In genomic region chr19:7056248-7057087, GRCm38 (mm10) we compare ENCODE assay signal across 8 mouse cellular contexts. TPM values are rescaled to one million over a fixed set of nuclear protein-coding genes. Genes with fewer than 3 reads are reported as not detected.
A peak's percentile ranks its signal among the peaks of the same experiment; 100 is the strongest.
DNase-seq lines count a peak whose midpoint lies in the region; ATAC-seq and TF ChIP-seq lines count a peak whose summit lies in the region.

Macrod1 (plus strand) TSS chr19:7056810.

- no peaks in the 10 kb centered on the region for H3K9me3 ChIP-seq in heart, embryonic 11.5 days (replicated peaks; ENCODE audit: control insufficient read depth, low read length)
- no peaks in the 10 kb centered on the region for H3K9me3 ChIP-seq in kidney, embryonic 16.5 days (ENCODE audit: low read length)
- H3K9me3 ChIP-seq in stomach, embryonic 15.5 days: no peaks in the 10 kb centered on the region

- peak within 1 kb of the TSS; percentile 100 for H3K4me2 ChIP-seq in heart, embryonic 11.5 days
- H3K4me2 ChIP-seq in kidney, embryonic 16.5 days (replicated peaks; ENCODE audit: low read depth, low read length): peak within 1 kb of the TSS; percentile 79
- H3K4me2 ChIP-seq in stomach, embryonic 15.5 days: peak within 1 kb of the TSS; percentile 100

- H3K79me3 ChIP-seq in C2C12 (ENCODE audit: low read depth): no peaks in the 10 kb centered on the region

- WGBS in heart, embryonic 11.5 days (ENCODE audit: insufficient replicate concordance): under 1% methylated on average over 65 of the region's 72 CpGs
- under 1% methylated on average over 72 of the region's 72 CpGs for WGBS in kidney, embryonic 16.5 days
- 1% methylated on average over 71 of the region's 72 CpGs for WGBS in stomach, embryonic 15.5 days

- H3K27ac ChIP-seq in heart, embryonic 11.5 days (ENCODE audit: low read depth, low read length): peak within 1 kb of the TSS; percentile 71; the same call in 1 of the 2 replicates
- H3K27ac ChIP-seq in kidney, embryonic 16.5 days (ENCODE audit: low read length): peak within 1 kb of the TSS; percentile 70
- H3K27ac ChIP-seq in stomach, embryonic 15.5 days: peak within 1 kb of the TSS; percentile 76

- H3K79me2 ChIP-seq in C2C12 (ENCODE audit: control insufficient read depth, insufficient read depth): no peaks in the 10 kb centered on the region

- no peaks in the 10 kb centered on the region for H3K36me3 ChIP-seq in C2C12 (ENCODE audit: control insufficient read depth, insufficient read depth)
- H3K36me3 ChIP-seq in heart, embryonic 11.5 days (ENCODE audit: control insufficient read depth, insufficient read depth, low read length): no peaks in the 10 kb centered on the region
- no peaks in the 10 kb centered on the region for H3K36me3 ChIP-seq in kidney, embryonic 16.5 days (ENCODE audit: insufficient read depth, low read length)
- no peaks in the 10 kb centered on the region for H3K36me3 ChIP-seq in stomach, embryonic 15.5 days

- peak within 1 kb of the TSS; percentile 75 for H3ac ChIP-seq in C2C12 (ENCODE audit: control insufficient read depth, insufficient read length, low read depth)

- H3K4me3 ChIP-seq in C2C12 (ENCODE audit: insufficient read depth, poor library complexity, severe bottlenecking): peak within 1 kb of the TSS; percentile 22
- peak within 1 kb of the TSS; percentile 64 for H3K4me3 ChIP-seq in heart, embryonic 11.5 days (ENCODE audit: low read depth, low read length)
- peak within 1 kb of the TSS; percentile 60 for H3K4me3 ChIP-seq in kidney, embryonic 16.5 days (ENCODE audit: low read length)
- H3K4me3 ChIP-seq in stomach, embryonic 15.5 days (replicated peaks): peak within 1 kb of the TSS; percentile 71

- peaks cover 18% of the 10 kb centered on the region for H3K4me1 ChIP-seq in heart, embryonic 11.5 days (ENCODE audit: control insufficient read depth, insufficient read depth, low read length)
- H3K4me1 ChIP-seq in kidney, embryonic 16.5 days (ENCODE audit: insufficient read depth, low read length): peaks cover 31% of the 10 kb centered on the region
- peaks cover 27% of the 10 kb centered on the region for H3K4me1 ChIP-seq in stomach, embryonic 15.5 days

- ATAC-seq in erythroblast, adult 5-6 weeks (replicated peaks; ENCODE audit: low FRiP score, poor library complexity, severe bottlenecking): peak; percentile 68
- ATAC-seq in heart, embryonic 11.5 days (replicated peaks; ENCODE audit: insufficient number of reproducible peaks, low FRiP score, low TSS enrichment): peak; percentile 64
- peak; percentile 62 for ATAC-seq in kidney, embryonic 16.5 days (ENCODE audit: low FRiP score, low TSS enrichment)
- ATAC-seq in stomach, embryonic 15.5 days (ENCODE audit: insufficient read depth, low FRiP score, low read depth): peak; percentile 72

- H3K27me3 ChIP-seq in C2C12 (ENCODE audit: control insufficient read depth, insufficient read depth, insufficient read length): no peaks in the 10 kb centered on the region
- no peaks in the 10 kb centered on the region; the same call in 1 of the 2 replicates for H3K27me3 ChIP-seq in heart, embryonic 11.5 days (ENCODE audit: control insufficient read depth, insufficient read depth, low read length)
- H3K27me3 ChIP-seq in kidney, embryonic 16.5 days (ENCODE audit: insufficient read depth, low read length): no peaks in the 10 kb centered on the region
- no peaks in the 10 kb centered on the region for H3K27me3 ChIP-seq in stomach, embryonic 15.5 days (replicated peaks)

- peak within 1 kb of the TSS; percentile 80 for H3K9ac ChIP-seq in heart, embryonic 11.5 days (ENCODE audit: low read depth, low read length)
- peak within 1 kb of the TSS; percentile 67 for H3K9ac ChIP-seq in kidney, embryonic 16.5 days (replicated peaks; ENCODE audit: low read length)
- H3K9ac ChIP-seq in stomach, embryonic 15.5 days: peak within 1 kb of the TSS; percentile 50

- peak; percentile 10 for TF ChIP-seq CTCF in C2C12 (IDR thresholded peaks at IDR 0.05; ENCODE audit: control insufficient read depth, insufficient read depth, insufficient read length)

- DNase-seq in adrenal gland, postnatal 4 days (ENCODE audit: low spot score in 2 of 2): peak; percentile 47 to 52
- peak; percentile 72 for DNase-seq in liver
- peak; percentile 39 to 52 for DNase-seq in monocyte, adult 2 months (ENCODE audit: low read depth in 1 of 2, low spot score in 2 of 2)

TF ChIP-seq in C2C12, 6 proteins besides CTCF, POLR2A, EP300 and RAD21:
- TF ChIP-seq MYOD1 (IDR thresholded peaks at IDR 0.05; ENCODE audit: control insufficient read depth, insufficient read length, low read depth) (no peak), MAX (IDR thresholded peaks at IDR 0.05) (peak; percentile 89)

RNA-seq across cellular contexts. Expression of gene Macrod1, which starts in this region (rescaled TPM):
- 8.3 TPM for polyA plus RNA-seq in C2C12 (2012; fragmentation: generic; extraction: Trizol)
- 10 to 100 TPM; 32.4 to 35.0 TPM for total RNA-seq in adrenal gland, postnatal 4 days (2021)
- 0.77 and 4.2 TPM in 2 replicates for total RNA-seq in erythroblast, adult 5-6 weeks (2015; ENCODE audit: low replicate concordance)
- total RNA-seq in erythroblast, adult 5-6 weeks (2017; ENCODE audit: low replicate concordance): 0.94 TPM in 1 of 2 replicates, not detected in the other
- 13.3 and 16.7 TPM in 2 replicates for polyA plus RNA-seq in heart, embryonic 11.5 days (2014; fragmentation: Nextera tagmentation; extraction: Ambion mirVana)
- 15.6 and 16.4 TPM in 2 replicates for polyA plus RNA-seq in kidney, embryonic 16.5 days (2015; fragmentation: Nextera tagmentation; extraction: Ambion mirVana)
- 11.7 and 13.3 TPM in 2 replicates for polyA plus RNA-seq in stomach, embryonic 15.5 days (2015; fragmentation: Nextera tagmentation; extraction: Ambion mirVana)

Comparison
In these comparisons a context has a peak if more than half of its experiments do, and no peak if none do; other contexts are left out.
1. Peak in every context shown above with its lines: DNase-seq, ATAC-seq, H3K4me3 ChIP-seq and H3K27ac ChIP-seq.
2. RNA of gene Macrod1 (total RNA-seq): 32.4 to 35.0 TPM in adrenal gland, postnatal 4 days; 0.77 to 4.2 TPM in erythroblast, adult 5-6 weeks; every median in the first group is over 4 times any median in the second.